Mouse (Mus musculus): ENCODE results near the gene Cdk2ap2. TPM values are rescaled to one million over a fixed set of nuclear protein-coding genes. Genes with fewer than 3 reads are reported as not detected.

The Cdk2ap2 gene
- total and polyA plus RNA-seq, 2 experiments from 2014 or later, result 46.8 to 67.3 TPM

DNA sequence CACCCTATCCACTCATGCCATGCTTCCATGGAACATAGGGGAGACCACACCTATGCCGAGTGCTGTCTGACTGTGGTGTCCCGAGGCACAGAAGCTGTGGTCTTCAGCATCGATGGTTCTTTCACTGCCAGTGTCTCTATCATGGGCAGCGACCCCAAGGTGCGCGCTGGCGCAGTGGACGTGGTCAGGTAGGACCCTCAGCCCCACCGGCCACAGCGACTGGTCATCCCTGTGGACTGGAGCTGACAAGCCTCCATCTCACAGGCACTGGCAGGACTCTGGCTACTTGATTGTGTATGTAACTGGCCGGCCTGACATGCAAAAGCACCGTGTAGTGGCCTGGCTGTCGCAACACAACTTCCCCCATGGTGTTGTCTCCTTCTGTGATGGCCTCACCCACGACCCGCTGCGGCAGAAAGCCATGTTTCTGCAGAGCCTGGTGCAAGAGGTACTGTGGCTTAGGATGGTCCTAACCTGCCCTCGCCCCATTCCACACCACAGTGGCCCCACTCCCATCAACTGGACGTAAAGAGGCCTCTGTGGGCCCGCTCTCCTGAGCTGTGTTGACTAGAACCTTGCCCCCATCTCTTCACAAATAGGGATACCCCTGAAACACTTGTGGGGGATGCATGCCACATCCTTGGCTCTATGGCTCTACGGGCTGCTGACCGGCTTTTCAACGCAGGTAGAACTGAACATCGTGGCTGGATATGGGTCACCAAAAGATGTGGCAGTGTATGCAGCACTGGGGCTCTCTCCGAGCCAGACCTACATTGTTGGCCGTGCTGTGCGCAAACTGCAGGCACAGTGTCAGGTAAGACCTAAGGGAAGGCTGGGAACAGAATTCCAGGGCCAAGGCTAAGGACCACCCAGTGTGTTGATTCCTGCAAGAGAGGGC, 15.3 kb downstream of the Cdk2ap2 start:
- TF ChIP-seq CTCF (IDR thresholded peaks at IDR 0.05; ENCODE audit: low read depth) (no peak), EP300 (IDR thresholded peaks at IDR 0.05; ENCODE audit: low read depth) (no peak)
- no peak overlapping the region for H3K9ac ChIP-seq (replicated peaks; ENCODE audit: low read depth, low read length)
- no peaks in the 10 kb centered on the region for H3K9me3 ChIP-seq (replicated peaks; ENCODE audit: control insufficient read depth, low read length)
- H3K4me2 ChIP-seq (ENCODE audit: low read depth, low read length), result no peak overlapping the region
- H3K27me3 ChIP-seq (ENCODE audit: control insufficient read depth, insufficient read depth, low read length), result no peaks in the 10 kb centered on the region
- DNase-seq (ENCODE audit: low spot score) (no peak), ATAC-seq (ENCODE audit: insufficient read depth, low read depth) (no peak)
- H3K4me3 ChIP-seq (ENCODE audit: low read depth, low read length), result no peak overlapping the region
- peaks cover 11% of the 10 kb centered on the region for H3K4me1 ChIP-seq (ENCODE audit: control insufficient read depth, insufficient read depth)
- peaks cover 53% of the 10 kb centered on the region for H3K36me3 ChIP-seq (replicated peaks; ENCODE audit: control insufficient read depth, insufficient read depth, low read length)
- H3K27ac ChIP-seq (ENCODE audit: low read depth), result no peak overlapping the region
- 96% methylated on average over 26 of the region's 26 CpGs for WGBS

DNA sequence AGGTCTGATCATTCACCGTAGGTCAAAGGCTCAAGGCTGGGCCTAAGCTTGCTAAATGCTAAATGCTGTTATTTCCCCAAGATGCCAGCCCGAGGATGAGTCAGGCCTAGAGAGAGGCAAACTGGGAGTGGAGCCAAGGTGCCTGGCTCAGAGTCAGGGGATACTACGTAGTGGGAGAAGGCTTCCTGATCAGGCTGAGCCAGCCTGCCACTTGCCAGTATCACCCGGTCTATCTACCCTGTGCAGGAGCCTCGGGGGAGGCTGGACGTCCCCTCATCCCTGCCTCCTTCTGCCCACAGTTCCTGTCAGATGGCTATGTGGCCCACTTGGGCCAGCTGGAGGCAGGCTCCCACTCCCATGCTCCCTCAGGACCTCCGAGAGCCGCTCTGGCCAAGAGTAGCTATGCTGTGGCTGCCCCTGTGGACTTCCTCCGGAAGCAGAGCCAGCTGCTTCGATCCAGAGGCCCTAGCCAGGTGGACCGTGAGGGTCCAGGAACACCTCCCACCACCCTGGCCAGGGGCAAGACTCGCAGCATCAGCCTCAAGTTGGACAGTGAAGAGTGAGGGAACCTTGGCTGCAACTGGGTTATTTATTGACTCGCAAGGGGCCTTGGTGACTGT, 16.3 kb downstream of the Cdk2ap2 start:
- Histone ChIP-seq H3K36me3 (replicated peaks; ENCODE audit: control insufficient read depth, insufficient read depth, low read length) (peaks cover 62% of the 10 kb centered on the region), H3K27ac (ENCODE audit: low read depth) (peak overlapping the region; percentile 58), H3K4me3 (ENCODE audit: low read depth, low read length) (no peak overlapping the region), H3K9me3 (replicated peaks; ENCODE audit: control insufficient read depth, low read length) (no peaks in the 10 kb centered on the region), H3K9ac (replicated peaks; ENCODE audit: low read depth, low read length) (no peak overlapping the region), H3K4me1 (ENCODE audit: control insufficient read depth, insufficient read depth) (peaks cover 11% of the 10 kb centered on the region), H3K4me2 (ENCODE audit: low read depth, low read length) (no peak overlapping the region; the same call in 1 of the 2 replicates), H3K27me3 (ENCODE audit: control insufficient read depth, insufficient read depth, low read length) (no peaks in the 10 kb centered on the region)
- DNase-seq (ENCODE audit: low spot score) (peak; percentile 28), ATAC-seq (ENCODE audit: insufficient read depth, low read depth) (peak; percentile 65)
- 37% methylated on average over 13 of the region's 13 CpGs for WGBS
- no peak for TF ChIP-seq EP300 (IDR thresholded peaks at IDR 0.05; ENCODE audit: low read depth)
- no peak for TF ChIP-seq CTCF (IDR thresholded peaks at IDR 0.05; ENCODE audit: low read depth)

- Histone ChIP-seq H3K9me3 (replicated peaks; ENCODE audit: control insufficient read depth, low read length) (no peaks in the 10 kb centered on the region), H3K4me3 (ENCODE audit: low read depth, low read length) (no peak overlapping the region), H3K27me3 (ENCODE audit: control insufficient read depth, insufficient read depth, low read length) (no peaks in the 10 kb centered on the region), H3K27ac (ENCODE audit: low read depth) (peak overlapping the region; percentile 58; the same call in 1 of the 2 replicates), H3K36me3 (replicated peaks; ENCODE audit: control insufficient read depth, insufficient read depth, low read length) (peaks cover 62% of the 10 kb centered on the region), H3K9ac (replicated peaks; ENCODE audit: low read depth, low read length) (no peak overlapping the region), H3K4me2 (ENCODE audit: low read depth, low read length) (no peak overlapping the region; the same call in 1 of the 2 replicates), H3K4me1 (ENCODE audit: control insufficient read depth, insufficient read depth) (peaks cover 11% of the 10 kb centered on the region)
- WGBS, result 52% methylated on average over 5 of the region's 5 CpGs
- TF ChIP-seq CTCF (IDR thresholded peaks at IDR 0.05; ENCODE audit: low read depth) (no peak), EP300 (IDR thresholded peaks at IDR 0.05; ENCODE audit: low read depth) (no peak)
- ATAC-seq (ENCODE audit: insufficient read depth, low read depth) (peak; percentile 15; the same call in 1 of the 2 replicates), DNase-seq (ENCODE audit: low spot score) (no peak)
These were observed 16.8 kb downstream of the Cdk2ap2 start for GRCm38 (mm10) chr19:4113806-4114230.

- 86% methylated on average over 10 of the region's 10 CpGs for WGBS
- H3K9ac ChIP-seq (replicated peaks; ENCODE audit: low read depth, low read length), result no peak overlapping the region
- no peak for DNase-seq (ENCODE audit: low spot score)
- H3K36me3 ChIP-seq (replicated peaks; ENCODE audit: control insufficient read depth, insufficient read depth, low read length), result peaks cover 59% of the 10 kb centered on the region
- no peaks in the 10 kb centered on the region for H3K27me3 ChIP-seq (ENCODE audit: control insufficient read depth, insufficient read depth, low read length)
- H3K4me3 ChIP-seq (ENCODE audit: low read depth, low read length), result no peak overlapping the region
- no peak overlapping the region for H3K4me2 ChIP-seq (ENCODE audit: low read depth, low read length)
- TF ChIP-seq CTCF (IDR thresholded peaks at IDR 0.05; ENCODE audit: low read depth) (no peak), EP300 (IDR thresholded peaks at IDR 0.05; ENCODE audit: low read depth) (no peak)
- no peak for ATAC-seq (ENCODE audit: insufficient read depth, low read depth)
- no peak overlapping the region for H3K27ac ChIP-seq (ENCODE audit: low read depth)
- H3K4me1 ChIP-seq (ENCODE audit: control insufficient read depth, insufficient read depth), result peaks cover 11% of the 10 kb centered on the region
- H3K9me3 ChIP-seq (replicated peaks; ENCODE audit: control insufficient read depth, low read length), result no peaks in the 10 kb centered on the region
These were observed 17.6 kb downstream of the Cdk2ap2 start for GRCm38 (mm10) chr19:4114551-4114950.

DNA sequence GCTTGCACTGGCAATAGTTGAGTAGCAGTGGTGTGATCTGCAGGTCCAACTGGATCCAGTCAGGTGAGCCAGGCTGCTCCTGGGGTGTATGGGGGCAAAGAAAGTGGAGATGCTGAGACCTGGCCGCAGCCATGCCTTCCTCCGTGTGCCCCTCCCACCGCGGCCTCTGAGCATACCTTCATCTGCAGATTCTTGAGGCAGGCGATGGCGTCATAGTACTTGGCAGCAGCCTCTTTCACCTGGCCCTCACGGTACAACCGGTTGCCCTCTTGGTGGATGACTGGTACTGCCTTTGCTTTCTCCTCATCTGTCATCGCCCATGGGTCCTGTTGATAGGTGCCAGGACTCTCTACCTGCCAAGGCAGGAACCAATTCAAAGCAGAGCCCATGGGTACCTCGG, 18.2 kb downstream of the Cdk2ap2 start:
- Histone ChIP-seq H3K27me3 (ENCODE audit: control insufficient read depth, insufficient read depth, low read length) (no peaks in the 10 kb centered on the region), H3K9ac (replicated peaks; ENCODE audit: low read depth, low read length) (no peak overlapping the region), H3K27ac (ENCODE audit: low read depth) (no peak overlapping the region), H3K36me3 (replicated peaks; ENCODE audit: control insufficient read depth, insufficient read depth, low read length) (peaks cover 53% of the 10 kb centered on the region), H3K4me2 (ENCODE audit: low read depth, low read length) (no peak overlapping the region), H3K4me3 (ENCODE audit: low read depth, low read length) (no peak overlapping the region), H3K9me3 (replicated peaks; ENCODE audit: control insufficient read depth, low read length) (no peaks in the 10 kb centered on the region), H3K4me1 (ENCODE audit: control insufficient read depth, insufficient read depth) (peaks cover 11% of the 10 kb centered on the region)
- DNase-seq (ENCODE audit: low spot score), result no peak
- TF ChIP-seq EP300 (IDR thresholded peaks at IDR 0.05; ENCODE audit: low read depth), result no peak
- no peak for TF ChIP-seq CTCF (IDR thresholded peaks at IDR 0.05; ENCODE audit: low read depth)
- no peak for ATAC-seq (ENCODE audit: insufficient read depth, low read depth)
- WGBS, result 88% methylated on average over 10 of the region's 10 CpGs

Measured in heart, postnatal 0 days (tissue).